Mouse (Mus musculus): ENCODE results near the gene Ceacam16. TPM values are rescaled to one million over a fixed set of nuclear protein-coding genes. Genes with fewer than 3 reads are reported as not detected.

Gene Ceacam16
- polyA plus RNA-seq, 1 experiment = not detected

DNA sequence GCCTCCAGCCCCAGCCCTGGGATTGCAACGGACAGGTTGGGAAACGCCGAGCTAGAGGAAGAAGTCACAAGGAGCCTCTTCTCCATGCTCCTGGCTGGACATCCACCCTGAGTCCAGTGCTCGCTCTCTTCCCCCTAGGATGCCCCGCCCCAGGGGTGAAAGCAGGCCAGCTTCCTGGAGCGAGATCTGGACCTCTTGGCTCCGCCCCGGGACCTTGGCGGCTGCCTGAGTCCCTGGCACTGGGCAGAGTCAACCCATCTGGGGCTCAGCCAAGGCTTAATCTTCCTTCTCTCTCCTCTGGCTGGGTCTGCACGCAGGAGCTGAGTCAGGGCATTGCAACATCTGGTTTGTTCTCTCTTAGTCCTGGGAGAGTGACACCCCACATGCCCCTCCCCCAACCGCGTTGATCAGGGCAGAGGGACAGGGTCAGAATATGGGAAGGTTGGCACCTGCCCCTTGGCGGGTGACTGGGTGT, 30.4 kb downstream of the Ceacam16 start:
- H3K27ac ChIP-seq (ENCODE audit: insufficient read depth, low read length) = no peak overlapping the region
- H3K4me1 ChIP-seq (ENCODE audit: control insufficient read depth, insufficient read depth, low read length) = no peaks in the 10 kb centered on the region
- TF ChIP-seq CTCF (IDR thresholded peaks at IDR 0.05; ENCODE audit: extremely low read depth, insufficient read depth, low read length) (no peak), POLR2A (IDR thresholded peaks at IDR 0.05; ENCODE audit: extremely low read depth, insufficient read depth, low read length) (no peak)
- H3K4me3 ChIP-seq (ENCODE audit: insufficient read depth, low read length) = no peak overlapping the region

GRCm38 (mm10) chr7:19829694-19830093, 31.4 kb downstream of the Ceacam16 start:
- Histone ChIP-seq H3K4me1 (ENCODE audit: control insufficient read depth, insufficient read depth, low read length) (no peaks in the 10 kb centered on the region), H3K27ac (ENCODE audit: insufficient read depth, low read length) (no peak overlapping the region), H3K4me3 (ENCODE audit: insufficient read depth, low read length) (no peak overlapping the region)
- TF ChIP-seq CTCF (IDR thresholded peaks at IDR 0.05; ENCODE audit: extremely low read depth, insufficient read depth, low read length) (no peak), POLR2A (IDR thresholded peaks at IDR 0.05; ENCODE audit: extremely low read depth, insufficient read depth, low read length) (no peak)

GRCm38 (mm10) chr7:19826756-19827155, 34.3 kb downstream of the Ceacam16 start:
- TF ChIP-seq CTCF (IDR thresholded peaks at IDR 0.05; ENCODE audit: extremely low read depth, insufficient read depth, low read length) (no peak), POLR2A (IDR thresholded peaks at IDR 0.05; ENCODE audit: extremely low read depth, insufficient read depth, low read length) (no peak)
- H3K4me3 ChIP-seq (ENCODE audit: insufficient read depth, low read length) = no peak overlapping the region
- no peaks in the 10 kb centered on the region for H3K4me1 ChIP-seq (ENCODE audit: control insufficient read depth, insufficient read depth, low read length)
- H3K27ac ChIP-seq (ENCODE audit: insufficient read depth, low read length) = no peak overlapping the region

GRCm38 (mm10) chr7:19824182-19824973, 36.7 kb downstream of the Ceacam16 start:
- TF ChIP-seq POLR2A (IDR thresholded peaks at IDR 0.05; ENCODE audit: extremely low read depth, insufficient read depth, low read length) (no peak), CTCF (IDR thresholded peaks at IDR 0.05; ENCODE audit: extremely low read depth, insufficient read depth, low read length) (no peak)
- 0 out of 2 replicates have a peak overlapping the region, but pooled peaks have one; percentile 10 for H3K27ac ChIP-seq (ENCODE audit: insufficient read depth, low read length)
- no peaks in the 10 kb centered on the region for H3K4me1 ChIP-seq (ENCODE audit: control insufficient read depth, insufficient read depth, low read length)
- H3K4me3 ChIP-seq (ENCODE audit: insufficient read depth, low read length) = no peak overlapping the region

GRCm38 (mm10) chr7:19823256-19824181, 37.6 kb downstream of the Ceacam16 start:
- H3K4me1 ChIP-seq (ENCODE audit: control insufficient read depth, insufficient read depth, low read length) = no peaks in the 10 kb centered on the region
- H3K4me3 ChIP-seq (ENCODE audit: insufficient read depth, low read length) = no peak overlapping the region
- TF ChIP-seq CTCF (IDR thresholded peaks at IDR 0.05; ENCODE audit: extremely low read depth, insufficient read depth, low read length) (no peak), POLR2A (IDR thresholded peaks at IDR 0.05; ENCODE audit: extremely low read depth, insufficient read depth, low read length) (no peak)
- H3K27ac ChIP-seq (ENCODE audit: insufficient read depth, low read length) = 0 out of 2 replicates have a peak overlapping the region, but pooled peaks have one; percentile 10

DNA sequence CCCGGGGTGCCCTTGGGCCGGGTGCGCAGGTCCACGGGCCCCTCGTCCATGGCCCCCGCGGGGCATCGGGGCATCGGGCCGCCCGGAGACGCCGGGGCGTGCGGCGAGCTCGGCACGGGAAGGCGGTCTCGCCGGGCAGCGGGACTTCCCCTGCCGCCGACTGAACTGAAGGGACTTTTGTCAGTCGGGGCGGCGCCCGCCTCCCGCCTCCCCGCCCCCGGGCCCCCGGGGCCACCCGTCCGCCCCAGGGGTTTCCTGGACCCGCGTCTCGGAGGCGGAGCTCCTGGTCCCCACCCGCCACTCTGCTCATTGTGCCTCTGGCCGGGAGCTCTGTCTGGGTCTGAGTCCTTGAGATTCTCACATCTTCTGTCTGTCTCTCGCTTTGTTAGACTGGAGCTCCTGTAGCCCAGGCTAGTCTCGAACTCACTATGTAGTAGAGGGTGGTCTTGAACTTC, 38.5 kb downstream of the Ceacam16 start, which contains the start of gene Bcl3:
TSS of gene Bcl3 (minus strand) at position 167 of the 455 bp plus-strand sequence.
- H3K27ac ChIP-seq (ENCODE audit: insufficient read depth, low read length) = 0 out of 2 replicates have a peak within 1 kb of the TSS, but pooled peaks have one; percentile 10
- H3K4me1 ChIP-seq (ENCODE audit: control insufficient read depth, insufficient read depth, low read length) = no peaks in the 10 kb centered on the region
- no peak for TF ChIP-seq CTCF (IDR thresholded peaks at IDR 0.05; ENCODE audit: extremely low read depth, insufficient read depth, low read length)
- no peak for TF ChIP-seq POLR2A (IDR thresholded peaks at IDR 0.05; ENCODE audit: extremely low read depth, insufficient read depth, low read length)
- no peak within 1 kb of the TSS for H3K4me3 ChIP-seq (ENCODE audit: insufficient read depth, low read length)

DNA sequence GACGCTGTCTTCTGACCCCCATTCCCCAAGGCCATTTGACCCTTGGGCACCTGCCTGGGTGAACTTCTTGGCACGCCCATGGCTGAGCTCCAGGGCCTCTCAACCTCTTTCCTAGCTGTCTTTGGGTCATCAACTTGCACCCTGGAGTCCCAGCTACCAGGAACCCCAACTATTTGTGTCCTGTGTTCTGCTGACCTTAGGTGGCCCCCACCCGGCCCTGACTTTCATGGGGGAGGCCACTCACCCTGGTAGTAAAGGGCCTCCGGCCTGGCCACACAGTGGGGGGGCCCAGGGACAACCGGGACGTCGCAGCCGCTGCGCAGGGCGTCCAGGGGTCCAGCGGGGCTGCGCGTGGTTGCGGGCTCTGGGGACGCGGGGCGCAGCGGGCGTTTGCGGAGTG, 38.9 kb downstream of the Ceacam16 start:
- TF ChIP-seq CTCF (IDR thresholded peaks at IDR 0.05; ENCODE audit: extremely low read depth, insufficient read depth, low read length) (no peak), POLR2A (IDR thresholded peaks at IDR 0.05; ENCODE audit: extremely low read depth, insufficient read depth, low read length) (no peak)
- Histone ChIP-seq H3K4me3 (ENCODE audit: insufficient read depth, low read length) (no peak overlapping the region), H3K4me1 (ENCODE audit: control insufficient read depth, insufficient read depth, low read length) (no peaks in the 10 kb centered on the region), H3K27ac (ENCODE audit: insufficient read depth, low read length) (no peak overlapping the region)

GRCm38 (mm10) chr7:19821633-19822032, 39.5 kb downstream of the Ceacam16 start:
- H3K27ac ChIP-seq (ENCODE audit: insufficient read depth, low read length) = no peak overlapping the region
- TF ChIP-seq CTCF (IDR thresholded peaks at IDR 0.05; ENCODE audit: extremely low read depth, insufficient read depth, low read length) (no peak), POLR2A (IDR thresholded peaks at IDR 0.05; ENCODE audit: extremely low read depth, insufficient read depth, low read length) (no peak)
- H3K4me3 ChIP-seq (ENCODE audit: insufficient read depth, low read length) = no peak overlapping the region
- H3K4me1 ChIP-seq (ENCODE audit: control insufficient read depth, insufficient read depth, low read length) = no peaks in the 10 kb centered on the region

- H3K27ac ChIP-seq (ENCODE audit: insufficient read depth, low read length) = no peak overlapping the region
- no peak overlapping the region for H3K4me3 ChIP-seq (ENCODE audit: insufficient read depth, low read length)
- TF ChIP-seq POLR2A (IDR thresholded peaks at IDR 0.05; ENCODE audit: extremely low read depth, insufficient read depth, low read length) (no peak), CTCF (IDR thresholded peaks at IDR 0.05; ENCODE audit: extremely low read depth, insufficient read depth, low read length) (no peak)
- peaks cover 1% of the 10 kb centered on the region; the same call in 1 of the 2 replicates for H3K4me1 ChIP-seq (ENCODE audit: control insufficient read depth, insufficient read depth, low read length)
These were observed 40.6 kb downstream of the Ceacam16 start for GRCm38 (mm10) chr7:19820347-19821048.
